Mouse (Mus musculus) forebrain, embryonic 16.5 days (tissue): ENCODE measurements around the gene Flywch1. TPM values are rescaled to one million over a fixed set of nuclear protein-coding genes. Genes with fewer than 3 reads are reported as not detected.

ENCODE experiments used
- ATAC-seq: fragments of 200-750 bp; cut with Nextera tagmentation; 2 replicates; pipeline ENCODE4 v1.8.0; 2017; ENCODE audit warnings: mild to moderate bottlenecking, moderate library complexity
- H3K27ac ChIP-seq: fragments of 300-500 bp; sonication (generic); 2 replicates; pipeline ENCODE4 v1.5.1; 2014; ENCODE audit warnings: low read length, control low read depth
- H3K27me3 ChIP-seq: fragments of 300-500 bp; sonication (generic); replicated peaks from 2 replicates; pipeline ENCODE4 v1.6.1; 2014; ENCODE audit warnings: low read length; ENCODE audit not compliant: control insufficient read depth, insufficient read depth
- H3K36me3 ChIP-seq: fragments of 300-500 bp; sonication (generic); 2 replicates; pipeline ENCODE4 v1.6.1; 2014; ENCODE audit not compliant: control insufficient read depth, insufficient read depth
- H3K4me1 ChIP-seq: fragments of 300-500 bp; sonication (generic); replicated peaks from 2 replicates; pipeline ENCODE4 v1.6.1; 2014; ENCODE audit warnings: low read length; ENCODE audit not compliant: control insufficient read depth, insufficient read depth
- H3K4me2 ChIP-seq: fragments of 300-500 bp; sonication (generic); 2 replicates; pipeline ENCODE4 v1.6.1; 2014; ENCODE audit warnings: mild to moderate bottlenecking, low read length, control low read depth
- H3K4me3 ChIP-seq: fragments of 300-500 bp; sonication (generic); replicated peaks from 2 replicates; pipeline ENCODE4 v1.5.1; 2014; ENCODE audit warnings: mild to moderate bottlenecking, low read length, control low read depth
- H3K9ac ChIP-seq: fragments of 300-500 bp; sonication (generic); replicated peaks from 2 replicates; pipeline ENCODE4 v1.6.1; 2014; ENCODE audit warnings: low read depth, low read length, control low read depth
- H3K9me3 ChIP-seq: fragments of 300-500 bp; sonication (generic); 2 replicates; pipeline ENCODE4 v1.6.1; 2016; ENCODE audit warnings: low read length; ENCODE audit not compliant: control insufficient read depth
- WGBS: fragments of 180-500 bp; shearing (Covaris S2); extraction: QIAGEN DNeasy Blood & Tissue Kit; methylation state at CpG from one replicate; pipeline ENCODE4 v1.1.7; 2014; 5-methylcytosine and 5-hydroxymethylcytosine counted together
- polyA plus RNA-seq: library from polyadenylated mRNA; unstranded; fragments of >200 nt; fragmentation: Nextera tagmentation; extraction: Ambion mirVana; gene quantifications from 2 replicates; pipeline ENCODE4 v1.2.1, GENCODE M21; 2015

The Flywch1 gene
- polyA plus RNA-seq, 1 experiment from 2014 or later = 156 TPM

DNA sequence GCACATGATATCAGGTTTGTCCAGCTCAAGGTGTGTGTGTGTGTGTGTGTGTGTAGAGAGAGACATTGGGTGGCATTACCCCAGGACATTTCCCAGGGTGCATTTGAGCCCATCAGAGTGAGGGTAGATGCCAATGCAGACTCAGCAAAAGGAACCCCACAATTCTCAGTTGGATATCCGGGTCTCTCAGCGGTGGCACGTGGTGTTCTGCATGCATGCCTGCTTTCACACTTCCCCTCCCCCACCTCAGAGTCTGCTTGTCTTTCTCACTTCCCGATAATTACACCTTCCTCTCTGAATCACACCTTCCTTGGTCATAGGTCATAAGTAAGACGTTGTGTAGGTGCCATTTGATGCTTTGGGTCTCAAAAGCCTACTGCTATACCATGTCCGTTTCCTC, 23.4 kb downstream of the Flywch1 start:
- H3K9me3 ChIP-seq = no peaks in the 10 kb centered on the region
- peaks cover 31% of the 10 kb centered on the region for H3K27me3 ChIP-seq
- ATAC-seq = no peak
- no peak overlapping the region for H3K27ac ChIP-seq
- WGBS = 49% methylated on average over 6 of the region's 6 CpGs
- H3K9ac ChIP-seq = no peak overlapping the region
- H3K4me2 ChIP-seq = no peak overlapping the region
- peaks cover 14% of the 10 kb centered on the region for H3K36me3 ChIP-seq
- H3K4me3 ChIP-seq = no peak overlapping the region
- H3K4me1 ChIP-seq = peaks cover 14% of the 10 kb centered on the region

DNA sequence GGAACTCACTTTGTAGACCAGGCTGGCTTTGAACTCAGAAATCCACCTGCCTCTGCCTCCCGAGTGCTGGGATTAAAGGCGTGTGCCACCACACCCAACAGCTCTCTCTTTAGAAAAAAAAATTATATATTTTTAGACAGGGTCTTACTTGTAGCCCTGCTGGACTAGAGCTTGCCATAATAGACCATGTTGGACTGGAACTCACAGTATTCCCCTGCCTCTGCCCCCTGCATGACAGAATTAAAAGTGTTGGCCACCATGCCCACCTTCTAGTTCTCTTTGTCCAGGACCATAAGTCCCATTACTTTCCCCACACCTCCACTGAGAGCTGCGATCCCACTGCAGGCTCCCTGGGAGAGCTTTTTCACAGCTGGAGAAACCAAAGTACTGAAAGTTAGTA, 23.9 kb downstream of the Flywch1 start:
- H3K27me3 ChIP-seq = peaks cover 37% of the 10 kb centered on the region
- H3K4me2 ChIP-seq = no peak overlapping the region
- no peak overlapping the region for H3K4me3 ChIP-seq
- no peaks in the 10 kb centered on the region for H3K9me3 ChIP-seq
- no peak for ATAC-seq
- peaks cover 9% of the 10 kb centered on the region for H3K36me3 ChIP-seq
- 82% methylated on average over 3 of the region's 3 CpGs for WGBS
- no peak overlapping the region for H3K9ac ChIP-seq
- no peak overlapping the region for H3K27ac ChIP-seq
- peaks cover 15% of the 10 kb centered on the region for H3K4me1 ChIP-seq

GRCm38 (mm10) chr17:23746767-23747166, 24.6 kb downstream of the Flywch1 start:
- Histone ChIP-seq H3K4me3 (no peak overlapping the region), H3K4me2 (no peak overlapping the region), H3K27ac (no peak overlapping the region), H3K4me1 (peaks cover 20% of the 10 kb centered on the region), H3K27me3 (peaks cover 44% of the 10 kb centered on the region), H3K9me3 (no peaks in the 10 kb centered on the region), H3K36me3 (0 out of 2 replicates have a peak, but pooled peaks cover 5% of the 10 kb centered on the region), H3K9ac (no peak overlapping the region)
- 85% methylated on average over 3 of the region's 3 CpGs for WGBS
- ATAC-seq = no peak

DNA sequence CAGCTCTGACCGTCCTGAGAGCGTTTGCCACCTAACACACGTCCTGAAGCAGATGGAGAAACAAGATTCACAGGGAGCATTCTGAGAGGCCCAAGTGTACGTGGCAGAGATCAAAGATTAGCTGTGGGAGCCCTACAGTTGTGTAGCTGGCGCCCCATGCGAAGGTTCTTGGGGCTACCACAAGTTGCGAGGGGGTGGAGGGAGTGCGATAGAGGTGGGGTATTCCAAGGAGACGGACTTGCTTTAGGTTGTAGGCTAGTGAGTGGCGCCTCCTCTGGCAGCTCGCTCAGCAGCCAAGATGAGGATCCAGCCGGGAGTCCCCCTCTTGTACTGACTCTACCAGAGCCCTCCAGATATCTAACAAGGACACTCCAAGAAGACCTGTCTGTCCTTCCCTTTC, 25.1 kb downstream of the Flywch1 start:
- peaks cover 49% of the 10 kb centered on the region for H3K27me3 ChIP-seq
- no peaks in the 10 kb centered on the region for H3K9me3 ChIP-seq
- H3K9ac ChIP-seq = no peak overlapping the region
- WGBS = 1% methylated on average over 12 of the region's 12 CpGs
- H3K27ac ChIP-seq = no peak overlapping the region
- peaks cover 20% of the 10 kb centered on the region for H3K4me1 ChIP-seq
- H3K4me2 ChIP-seq = peak overlapping the region; percentile 68
- no peak for ATAC-seq
- peak overlapping the region; percentile 46 for H3K4me3 ChIP-seq
- 0 out of 2 replicates have a peak, but pooled peaks cover 2% of the 10 kb centered on the region for H3K36me3 ChIP-seq

- Histone ChIP-seq H3K4me3 (peak within 1 kb of the TSS; percentile 46), H3K4me1 (peaks cover 23% of the 10 kb centered on the region), H3K36me3 (no peaks in the 10 kb centered on the region), H3K9ac (peak within 1 kb of the TSS; percentile 61), H3K27me3 (peaks cover 55% of the 10 kb centered on the region), H3K27ac (no peak within 1 kb of the TSS), H3K4me2 (peak within 1 kb of the TSS; percentile 68), H3K9me3 (no peaks in the 10 kb centered on the region)
- under 1% methylated on average over 38 of the region's 45 CpGs for WGBS
- ATAC-seq = no peak
These were observed 25.8 kb downstream of the Flywch1 start, which contains the start of gene Kremen2 for GRCm38 (mm10) chr17:23745301-23746251. Gene Kremen2, minus strand, starts transcription at chr17:23745833.

- WGBS = 6% methylated on average over 14 of the region's 14 CpGs
- Histone ChIP-seq H3K36me3 (no peaks in the 10 kb centered on the region), H3K4me2 (no peak overlapping the region; the same call in 1 of the 2 replicates), H3K9ac (no peak overlapping the region), H3K27me3 (peaks cover 57% of the 10 kb centered on the region), H3K4me3 (no peak overlapping the region; the same call in 1 of the 2 replicates), H3K4me1 (peaks cover 25% of the 10 kb centered on the region), H3K9me3 (no peaks in the 10 kb centered on the region), H3K27ac (no peak overlapping the region)
- no peak for ATAC-seq
These were observed 26.8 kb downstream of the Flywch1 start for GRCm38 (mm10) chr17:23744651-23745050.

DNA sequence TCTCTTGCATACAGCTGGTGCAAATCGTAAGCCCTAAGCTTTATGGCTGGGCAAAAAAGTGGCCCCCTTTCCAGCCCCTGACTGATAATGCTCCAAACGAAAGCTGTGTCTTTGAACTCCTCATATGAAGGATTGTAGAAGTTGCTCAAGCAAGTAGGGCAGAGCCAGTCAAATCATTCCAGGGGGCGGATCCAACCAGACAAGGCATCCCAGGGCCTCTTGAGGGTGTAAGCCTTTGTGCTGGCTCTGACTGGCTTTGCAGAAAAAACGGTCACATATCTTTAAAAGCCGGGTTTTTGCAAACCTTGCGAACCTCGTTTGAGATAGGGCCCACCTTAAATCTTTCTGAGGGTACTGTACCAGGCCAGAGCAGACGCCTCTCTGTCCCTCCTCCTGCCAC, 27.3 kb downstream of the Flywch1 start:
- no peaks in the 10 kb centered on the region for H3K36me3 ChIP-seq
- peaks cover 57% of the 10 kb centered on the region for H3K27me3 ChIP-seq
- no peak overlapping the region for H3K4me2 ChIP-seq
- H3K27ac ChIP-seq = no peak overlapping the region
- H3K4me3 ChIP-seq = no peak overlapping the region
- no peaks in the 10 kb centered on the region for H3K9me3 ChIP-seq
- no peak for ATAC-seq
- peaks cover 31% of the 10 kb centered on the region for H3K4me1 ChIP-seq
- WGBS = 15% methylated on average over 8 of the region's 8 CpGs
- H3K9ac ChIP-seq = no peak overlapping the region

GRCm38 (mm10) chr17:23742941-23743340, 28.5 kb downstream of the Flywch1 start:
- ATAC-seq = no peak
- no peaks in the 10 kb centered on the region for H3K36me3 ChIP-seq
- H3K4me1 ChIP-seq = peaks cover 42% of the 10 kb centered on the region
- H3K9me3 ChIP-seq = no peaks in the 10 kb centered on the region
- no peak overlapping the region; the same call in 1 of the 2 replicates for H3K4me2 ChIP-seq
- no peak overlapping the region for H3K9ac ChIP-seq
- no peak overlapping the region for H3K27ac ChIP-seq
- 67% methylated on average over 12 of the region's 12 CpGs for WGBS
- H3K4me3 ChIP-seq = peak overlapping the region; percentile 35
- peaks cover 57% of the 10 kb centered on the region for H3K27me3 ChIP-seq

DNA sequence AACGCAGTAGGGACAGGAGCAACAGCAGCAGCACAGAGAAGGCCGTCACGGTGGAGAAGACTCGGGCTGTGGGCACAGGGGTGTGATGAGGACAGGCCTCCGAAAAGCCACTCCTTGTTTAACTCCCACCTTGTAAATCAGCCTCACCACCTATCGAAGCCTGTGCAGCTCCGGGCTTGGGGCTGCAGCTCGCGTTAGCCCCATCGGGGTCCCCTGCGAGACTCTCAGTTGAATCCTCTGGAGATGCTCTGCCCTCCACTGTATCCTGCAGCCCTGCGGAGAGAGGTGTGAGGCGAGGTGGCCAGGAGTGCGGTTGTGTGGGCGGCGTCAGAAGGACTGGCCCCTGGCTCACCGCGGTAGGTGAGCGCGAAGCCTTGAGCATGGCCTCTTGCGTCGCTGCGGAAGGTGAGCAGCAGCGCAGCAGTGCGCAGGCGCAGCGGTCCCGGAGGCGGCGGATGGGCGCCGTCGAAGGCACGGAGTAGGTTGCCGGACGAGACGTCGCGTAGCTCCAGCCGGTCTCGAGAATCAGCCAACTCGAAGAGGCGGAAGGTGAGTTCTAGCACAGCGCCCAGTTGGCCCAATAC, 29.1 kb downstream of the Flywch1 start:
- WGBS = 6% methylated on average over 44 of the region's 44 CpGs
- peak overlapping the region; percentile 35 for H3K4me3 ChIP-seq
- peak overlapping the region; percentile 36; the same call in 1 of the 2 replicates for H3K9ac ChIP-seq
- H3K27ac ChIP-seq = no peak overlapping the region
- H3K4me2 ChIP-seq = peak overlapping the region; percentile 51
- no peak for ATAC-seq
- peaks cover 47% of the 10 kb centered on the region for H3K4me1 ChIP-seq
- H3K9me3 ChIP-seq = no peaks in the 10 kb centered on the region
- peaks cover 57% of the 10 kb centered on the region for H3K27me3 ChIP-seq
- peaks cover 1% of the 10 kb centered on the region; the same call in 1 of the 2 replicates for H3K36me3 ChIP-seq
